In the genomic region with DNA sequence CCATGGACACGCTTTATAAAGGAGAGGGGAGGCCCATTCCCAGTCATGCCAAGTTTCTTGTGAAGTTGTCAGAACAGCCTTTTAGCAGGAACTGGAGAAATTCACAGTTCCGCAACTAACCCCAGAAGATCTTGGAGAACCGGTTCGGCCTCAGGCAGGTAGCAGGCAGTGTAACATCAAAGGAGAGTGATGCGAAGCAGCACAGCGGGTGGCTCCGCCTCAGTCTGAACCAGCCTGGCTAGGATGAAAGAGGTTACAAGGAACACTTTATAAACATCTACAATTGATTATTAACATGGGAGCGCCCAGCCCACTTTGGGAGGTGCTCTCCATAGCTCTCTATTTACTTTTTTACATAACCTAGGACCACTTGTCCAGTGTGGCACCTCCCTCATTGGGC, we compare ENCODE assay signal across 15 mouse cellular contexts. TPM values are rescaled to one million over a fixed set of nuclear protein-coding genes. Genes with fewer than 3 reads are reported as not detected.
DNase-seq lines count a peak whose midpoint lies in the region; ATAC-seq lines count a peak whose summit lies in the region.
"Had no signal": no experiment of that assay in that cellular context is flagged by ENCODE, and none has a peak within 500 bp of the region (broad histone marks: within the 10 kb centered on the region; RNA-seq: fewer than 3 reads in every experiment).

No protein-coding gene starts in this region.

- 22% methylated on average over 8 of the region's 8 CpGs for WGBS in intestine, embryonic 14.5 days

- no peaks in the 10 kb centered on the region for H3K9me3 ChIP-seq in intestine, embryonic 14.5 days (ENCODE audit: control insufficient read depth, low read length)

- no peak overlapping the region for H3K4me3 ChIP-seq in intestine, embryonic 14.5 days (ENCODE audit: low read depth, low read length)

- ATAC-seq in intestine, embryonic 14.5 days (replicated peaks; ENCODE audit: low FRiP score, low TSS enrichment, low read depth), result peak; percentile 90
- ATAC-seq: forebrain, embryonic 16.5 days had no signal

- H3K27ac ChIP-seq in intestine, embryonic 14.5 days (ENCODE audit: low read depth), result no peak overlapping the region

- no peak overlapping the region for H3K9ac ChIP-seq in intestine, embryonic 14.5 days (ENCODE audit: low read length)

- peak; percentile 6 for DNase-seq in embryo, embryonic 11 days
- DNase-seq in embryo, embryonic 9.5 days (ENCODE audit: extremely low spot score), result no peak
- peak; percentile 23 to 34 for DNase-seq in kidney, postnatal 4 days
- no peak for DNase-seq in kidney, adult 8-10 months
- peak; percentile 10 for DNase-seq in ES-CJ7 (ENCODE audit: low read depth, low spot score)
- peak; percentile 61 for DNase-seq in intestine, embryonic 14.5 days (ENCODE audit: low spot score)
- DNase-seq in heart, postnatal 36 days, result no peak
- DNase-seq in MN1 (ENCODE audit: low spot score), result no peak
- DNase-seq: adrenal gland, postnatal 36 days; cerebellum, postnatal 10 days; heart, postnatal 14 days; liver; lung, adult 2 months had no signal

- H3K27me3 ChIP-seq in intestine, embryonic 14.5 days (replicated peaks; ENCODE audit: control insufficient read depth, insufficient read depth, low read length), result no peaks in the 10 kb centered on the region

- H3K4me2 ChIP-seq in intestine, embryonic 14.5 days (ENCODE audit: low read length), result no peak overlapping the region

- intact Hi-C loops in heart, postnatal 36 days (cut with DNase I), result no loop called here

- H3K4me1 ChIP-seq in intestine, embryonic 14.5 days (replicated peaks; ENCODE audit: control insufficient read depth, insufficient read depth, low read length), result no peaks in the 10 kb centered on the region

- H3K36me3 ChIP-seq in intestine, embryonic 14.5 days (ENCODE audit: control insufficient read depth, insufficient read depth, low read length), result no peaks in the 10 kb centered on the region

RNA-seq across cellular contexts. Expression of gene Gad2, which starts 55.1 kb away (rescaled TPM):
- polyA plus RNA-seq in intestine, embryonic 14.5 days (2014; fragmentation: Nextera tagmentation; extraction: Ambion mirVana), result not detected in 2 replicates
- not detected for total RNA-seq in heart, postnatal 36 days (2021)
- total RNA-seq: adrenal gland, postnatal 36 days; heart, adult 8-10 months; heart, postnatal 14 days had no signal
- polyA plus RNA-seq: lung, adult 2 months had no signal

Comparison
In these comparisons a context has a peak if more than half of its experiments do, and no peak if none do; other contexts are left out.
1. DNase-seq: peak in embryo, embryonic 11 days (single experiment), kidney, postnatal 4 days (2 of 2), ES-CJ7 (single experiment) and intestine, embryonic 14.5 days (single experiment); none in embryo, embryonic 9.5 days (single experiment), kidney, adult 8-10 months (0 of 2), heart, postnatal 36 days (0 of 2) and MN1 (single experiment).